Mouse (Mus musculus) induced T-regulatory cell, adult 2 months (primary cell): ENCODE results near the gene St7.

Experiments used
- DNase-seq: peaks from one replicate; pipeline ENCODE4 v3.0.0-alpha.2; 2012; ENCODE audit warnings: low read depth

The St7 gene

GRCm38 (mm10) chr6:17905776-17906175 is 213.0 kb downstream of the St7 start:
- no peak for DNase-seq

GRCm38 (mm10) chr6:17906289-17906688 is 213.6 kb downstream of the St7 start:
- no peak for DNase-seq

GRCm38 (mm10) chr6:17912312-17912711 is 219.6 kb downstream of the St7 start:
- no peak for DNase-seq

GRCm38 (mm10) chr6:17912825-17913224 is 220.1 kb downstream of the St7 start:
- DNase-seq, result no peak

- no peak for DNase-seq
These were observed 220.6 kb downstream of the St7 start for GRCm38 (mm10) chr6:17913315-17913714.

GRCm38 (mm10) chr6:17914300-17914699 is 221.6 kb downstream of the St7 start:
- no peak for DNase-seq

- no peak for DNase-seq
These were observed 224.5 kb downstream of the St7 start for GRCm38 (mm10) chr6:17917233-17917632.

GRCm38 (mm10) chr6:17922180-17922579 is 229.4 kb downstream of the St7 start:
- DNase-seq, result no peak

GRCm38 (mm10) chr6:17922967-17923366 is 230.2 kb downstream of the St7 start:
- peak; percentile 13 for DNase-seq

GRCm38 (mm10) chr6:17923370-17923769 is 230.6 kb downstream of the St7 start:
- no peak for DNase-seq

- DNase-seq, result no peak
These were observed 231.3 kb downstream of the St7 start for GRCm38 (mm10) chr6:17923894-17924505.

- DNase-seq, result peak; percentile 57
These were observed 232.5 kb downstream of the St7 start for GRCm38 (mm10) chr6:17925267-17925666.

GRCm38 (mm10) chr6:17927746-17928145 is 235.0 kb downstream of the St7 start:
- DNase-seq, result no peak

GRCm38 (mm10) chr6:17931187-17931586 is 238.5 kb downstream of the St7 start:
- DNase-seq, result no peak

GRCm38 (mm10) chr6:17931835-17932234 is 239.1 kb downstream of the St7 start:
- DNase-seq, result no peak

GRCm38 (mm10) chr6:17932806-17933205 is 240.1 kb downstream of the St7 start:
- no peak for DNase-seq

- no peak for DNase-seq
These were observed 246.1 kb downstream of the St7 start for GRCm38 (mm10) chr6:17938631-17939346.

GRCm38 (mm10) chr6:17941916-17942315 is 249.2 kb downstream of the St7 start:
- DNase-seq, result no peak

GRCm38 (mm10) chr6:17942344-17942743 is 249.6 kb downstream of the St7 start:
- DNase-seq, result no peak

- DNase-seq, result no peak
These were observed 251.3 kb downstream of the St7 start for GRCm38 (mm10) chr6:17943877-17944617.

GRCm38 (mm10) chr6:17946456-17946855 is 253.7 kb downstream of the St7 start:
- no peak for DNase-seq

- DNase-seq, result no peak
These were observed 254.5 kb downstream of the St7 start for GRCm38 (mm10) chr6:17947130-17947831.
